Mouse (Mus musculus) G1E (cell line): ENCODE measurements around the gene Zdhhc21. TPM values are rescaled to one million over a fixed set of nuclear protein-coding genes. Genes with fewer than 3 reads are reported as not detected.

Experiments used
- ATAC-seq: 2 replicates; pipeline ENCODE4 v1.8.0; 2016; ENCODE audit warnings: mild to moderate bottlenecking; ENCODE audit not compliant: insufficient number of reproducible peaks, poor library complexity, low FRiP score, severe bottlenecking; ENCODE audit errors: extremely low read depth
- DNase-seq: peaks from one replicate; pipeline ENCODE4 v3.0.0; 2012; ENCODE audit warnings: low spot score
- H3K27me3 ChIP-seq: 2 replicates; pipeline ENCODE4 v1.6.1; 2012; ENCODE audit warnings: mild to moderate bottlenecking, low read length, inconsistent platforms; ENCODE audit not compliant: insufficient read depth
- H3K36me3 ChIP-seq: replicated peaks from 2 replicates; pipeline ENCODE3; 2012; ENCODE audit warnings: mild to moderate bottlenecking, inconsistent platforms
- H3K4me1 ChIP-seq: 2 replicates; pipeline ENCODE4 v1.6.1; 2012; ENCODE audit warnings: low read depth, low read length, inconsistent platforms, mixed read lengths; ENCODE audit not compliant: insufficient read depth
- H3K4me3 ChIP-seq: 2 replicates; pipeline ENCODE4 v1.5.1; 2012; ENCODE audit warnings: low read depth, mild to moderate bottlenecking, inconsistent platforms, low read length, moderate library complexity, mixed read lengths
- H3K9me3 ChIP-seq: replicated peaks from 2 replicates; pipeline ENCODE4 v1.6.1; 2012; ENCODE audit warnings: inconsistent platforms
- CTCF ChIP-seq: IDR thresholded peaks from 2 replicates; pipeline ENCODE4 v1.5.1; 2012; ENCODE audit warnings: low read depth, low read length, inconsistent platforms, mixed read lengths
- GATA1 ChIP-seq: IDR thresholded peaks from 2 replicates; pipeline ENCODE4 v1.6.1; 2012; ENCODE audit warnings: borderline replicate concordance, low read length, inconsistent platforms, mixed read lengths
- GATA2 ChIP-seq: IDR thresholded peaks from 2 replicates; pipeline ENCODE4 v1.6.1; 2012; ENCODE audit warnings: low read depth, low read length, inconsistent platforms, borderline replicate concordance
- POLR2AphosphoS5 ChIP-seq: IDR thresholded peaks from 2 replicates; pipeline ENCODE4 v1.6.1; 2012; ENCODE audit warnings: low read depth, low read length, inconsistent platforms; ENCODE audit not compliant: insufficient replicate concordance
- TAL1 ChIP-seq: conservative IDR thresholded peaks from 2 replicates; pipeline ENCODE4 v1.6.1; 2012; ENCODE audit warnings: low read depth, low read length, inconsistent platforms, mixed read lengths
- polyA plus RNA-seq: library from polyadenylated mRNA; stranded (reverse); fragments of >175 nt; gene quantifications from 2 replicates; pipeline ENCODE4 v1.2.3, GENCODE M21; 2012
- total RNA-seq, 2 experiments: library from RNA; stranded (forward) in 1 of 2; stranded (reverse) in 1 of 2; fragments of 200-1000 nt in 1 of 2; fragments of >200 nt in 1 of 2; fragmentation: Nextera tagmentation in 1 of 2; gene quantifications; 2 replicates each; pipeline ENCODE4 v1.2.3; 2014 to 2017

Gene Zdhhc21
- total and polyA plus RNA-seq, 3 experiments, result 2.9 to 41.8 (median 28.6) TPM

DNA sequence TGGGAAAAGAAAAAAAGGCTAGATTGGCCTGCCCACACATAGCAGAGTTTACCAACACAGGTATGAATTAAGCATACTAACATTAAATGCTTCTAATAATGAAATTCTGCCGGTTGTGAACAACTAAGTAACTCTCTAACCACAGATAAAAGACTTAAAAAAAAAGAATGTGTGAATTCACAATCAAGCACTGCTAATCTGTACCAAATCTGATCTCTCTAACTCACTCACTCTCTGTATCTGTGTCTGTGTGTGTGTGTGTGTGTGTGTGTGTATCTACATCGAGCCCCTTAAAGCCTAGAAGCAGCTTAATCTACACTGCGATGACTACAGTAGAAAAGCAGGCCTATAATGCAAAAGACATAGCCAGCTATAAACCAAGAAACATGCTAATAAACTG is 2.8 kb downstream of the Zdhhc21 start:
- TF ChIP-seq GATA1 (no peak), POLR2AphosphoS5 (no peak), CTCF (no peak), GATA2 (no peak), TAL1 (no peak)
- Histone ChIP-seq H3K4me1 (peaks cover 29% of the 10 kb centered on the region), H3K9me3 (no peaks in the 10 kb centered on the region), H3K27me3 (no peaks in the 10 kb centered on the region), H3K4me3 (no peak overlapping the region), H3K36me3 (peaks cover 23% of the 10 kb centered on the region)
- DNase-seq (no peak), ATAC-seq (no peak)

DNA sequence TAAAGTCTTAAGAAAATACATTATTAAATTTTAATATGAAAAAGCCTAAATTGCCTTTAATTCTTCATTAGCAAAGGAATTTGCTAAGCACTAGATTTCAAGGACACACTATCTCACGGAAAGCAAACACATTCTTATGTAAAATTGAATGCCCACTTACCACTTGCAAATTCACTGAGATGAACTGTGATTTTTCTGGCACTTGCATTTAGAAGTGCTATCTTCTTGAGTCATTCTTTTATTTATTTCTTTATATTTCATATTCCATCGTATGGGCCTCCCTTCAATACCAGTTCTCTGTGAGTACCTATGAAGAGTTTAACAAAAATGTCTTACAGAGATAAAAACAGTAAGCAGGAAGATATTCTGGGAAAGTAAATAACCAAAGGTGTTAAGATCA is 5.9 kb downstream of the Zdhhc21 start:
- H3K4me1 ChIP-seq, result peaks cover 36% of the 10 kb centered on the region
- ATAC-seq, result no peak
- no peaks in the 10 kb centered on the region for H3K9me3 ChIP-seq
- TF ChIP-seq TAL1 (no peak), POLR2AphosphoS5 (no peak), GATA2 (no peak), CTCF (no peak), GATA1 (no peak)
- H3K27me3 ChIP-seq, result no peaks in the 10 kb centered on the region
- H3K4me3 ChIP-seq, result no peak overlapping the region
- DNase-seq, result no peak
- H3K36me3 ChIP-seq, result peaks cover 33% of the 10 kb centered on the region

DNA sequence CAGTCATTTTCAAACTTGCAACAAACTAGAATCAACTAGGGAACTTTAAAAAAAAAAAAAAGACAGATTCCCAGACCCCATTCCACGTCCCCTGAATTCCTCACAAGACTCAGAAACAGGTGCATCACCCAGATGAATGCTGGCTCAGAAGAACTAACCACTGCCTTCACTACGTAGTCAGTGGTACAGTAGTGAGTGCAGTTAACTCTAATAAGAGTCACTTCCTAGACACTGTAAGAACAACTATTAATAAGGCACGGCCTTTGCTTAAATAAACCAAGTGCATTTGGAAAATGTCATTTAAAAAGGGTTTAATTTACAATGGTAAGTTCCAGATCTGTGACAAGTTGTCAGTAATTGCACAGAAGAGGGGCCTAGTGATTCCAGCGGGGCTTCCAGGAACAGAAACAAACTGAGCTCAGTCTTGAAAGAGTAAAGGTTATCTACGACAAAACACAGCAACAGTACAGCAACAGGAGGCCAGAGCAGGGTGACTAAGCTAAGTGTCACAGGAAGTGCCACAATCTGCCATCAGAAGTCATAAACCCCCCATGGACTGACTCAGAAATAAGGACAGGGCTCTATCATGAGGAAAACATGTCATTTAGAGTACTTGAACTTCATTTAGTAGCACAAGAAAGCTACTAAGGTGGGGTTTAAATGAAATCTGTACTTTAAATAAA is 11.1 kb downstream of the Zdhhc21 start:
- no peaks in the 10 kb centered on the region for H3K27me3 ChIP-seq
- no peaks in the 10 kb centered on the region for H3K9me3 ChIP-seq
- H3K36me3 ChIP-seq, result peaks cover 39% of the 10 kb centered on the region
- peak; percentile 37 for DNase-seq
- peaks cover 25% of the 10 kb centered on the region for H3K4me1 ChIP-seq
- TF ChIP-seq POLR2AphosphoS5, result no peak
- TF ChIP-seq GATA2, result no peak
- no peak for TF ChIP-seq TAL1
- no peak for TF ChIP-seq GATA1
- no peak for TF ChIP-seq CTCF
- peak; percentile 96 for ATAC-seq
- H3K4me3 ChIP-seq, result no peak overlapping the region

DNA sequence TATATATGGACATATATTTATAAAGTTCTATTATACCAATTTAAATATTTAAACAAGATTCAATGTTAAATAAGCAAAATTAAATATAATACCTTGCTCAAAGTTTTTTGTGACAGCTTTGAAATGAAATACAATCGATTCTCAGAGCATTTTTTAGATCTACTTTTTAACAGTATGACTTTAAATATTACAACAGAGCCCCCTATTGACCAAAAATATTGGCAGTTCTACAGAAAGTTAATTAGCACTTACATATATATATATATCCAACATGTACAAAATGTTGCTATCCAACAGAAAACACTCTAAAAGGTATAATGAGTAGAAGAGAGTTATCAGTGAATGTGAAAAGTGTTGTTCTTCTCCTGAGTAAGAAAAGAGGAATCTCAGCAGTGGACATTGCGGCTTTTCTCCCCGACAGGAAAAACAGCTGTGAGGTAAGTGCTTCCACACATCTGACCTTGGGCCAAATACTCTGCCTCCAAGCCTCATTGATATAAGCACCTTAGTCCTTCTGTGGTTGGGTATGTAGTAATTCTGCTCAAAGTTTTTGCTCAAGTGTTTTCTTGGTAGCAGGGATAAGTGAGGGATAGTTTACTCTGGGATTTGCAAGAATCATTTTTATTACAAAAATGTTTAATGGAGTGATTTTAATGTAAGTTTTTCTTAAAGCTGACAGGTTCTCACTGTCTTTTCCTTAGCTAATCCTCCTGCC is 22.1 kb downstream of the Zdhhc21 start:
- no peaks in the 10 kb centered on the region for H3K9me3 ChIP-seq
- peaks cover 62% of the 10 kb centered on the region for H3K36me3 ChIP-seq
- no peaks in the 10 kb centered on the region for H3K4me1 ChIP-seq
- ATAC-seq, result peak; percentile 34; the same call in 1 of the 2 replicates
- no peaks in the 10 kb centered on the region for H3K27me3 ChIP-seq
- H3K4me3 ChIP-seq, result no peak overlapping the region
- no peak for DNase-seq
- TF ChIP-seq GATA2, result no peak
- no peak for TF ChIP-seq POLR2AphosphoS5
- no peak for TF ChIP-seq GATA1
- no peak for TF ChIP-seq CTCF
- TF ChIP-seq TAL1, result no peak

DNA sequence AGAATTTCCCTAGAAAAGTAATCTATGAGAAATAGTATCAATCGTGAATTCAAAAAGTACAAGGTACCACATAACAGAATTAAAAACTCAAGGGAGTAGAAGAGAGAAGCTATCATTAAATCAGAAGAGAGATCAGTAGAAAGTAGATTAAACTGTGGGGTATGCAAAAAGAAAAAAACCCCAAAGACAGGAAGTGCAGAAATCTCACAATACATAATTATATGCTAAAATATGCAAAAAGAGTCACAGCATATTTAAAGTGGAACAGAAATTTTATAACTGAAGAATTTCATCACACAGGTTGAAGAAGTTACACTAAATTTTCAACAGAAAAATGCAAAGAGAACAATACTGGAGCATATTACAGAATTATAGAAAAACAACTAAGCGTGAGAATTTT is 28.6 kb downstream of the Zdhhc21 start:
- no peak for DNase-seq
- Histone ChIP-seq H3K27me3 (no peaks in the 10 kb centered on the region), H3K4me3 (no peak overlapping the region), H3K4me1 (no peaks in the 10 kb centered on the region), H3K36me3 (peaks cover 56% of the 10 kb centered on the region), H3K9me3 (no peaks in the 10 kb centered on the region)
- ATAC-seq, result no peak
- TF ChIP-seq TAL1 (no peak), GATA1 (no peak), GATA2 (no peak), CTCF (no peak), POLR2AphosphoS5 (no peak)

DNA sequence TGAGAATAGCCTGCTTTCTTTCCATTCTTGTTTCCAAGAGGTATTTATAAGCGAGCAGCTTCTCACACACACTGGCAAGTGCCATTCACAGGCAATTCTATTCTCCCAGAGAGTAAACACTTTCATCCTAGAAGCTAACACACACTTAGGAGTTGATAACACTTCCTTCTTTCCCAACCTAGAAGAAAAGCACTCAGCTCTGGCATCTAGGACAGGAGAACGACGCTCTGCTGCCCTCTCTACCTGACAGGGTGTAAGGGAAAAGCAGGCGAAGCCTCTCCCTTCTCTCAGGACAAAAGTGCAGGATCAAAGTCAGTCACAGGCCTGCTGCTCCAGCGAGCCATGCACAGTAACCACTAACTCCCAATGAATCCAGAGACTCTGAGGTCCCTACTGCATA is 30.3 kb downstream of the Zdhhc21 start:
- DNase-seq, result no peak
- H3K4me1 ChIP-seq, result no peaks in the 10 kb centered on the region
- H3K27me3 ChIP-seq, result no peaks in the 10 kb centered on the region
- ATAC-seq, result no peak
- H3K4me3 ChIP-seq, result no peak overlapping the region
- H3K36me3 ChIP-seq, result peaks cover 48% of the 10 kb centered on the region
- TF ChIP-seq GATA1 (no peak), GATA2 (no peak), POLR2AphosphoS5 (no peak), TAL1 (no peak), CTCF (no peak)
- no peaks in the 10 kb centered on the region for H3K9me3 ChIP-seq
